28 mouse cellular contexts compared by ENCODE assay signal in the genomic region with DNA sequence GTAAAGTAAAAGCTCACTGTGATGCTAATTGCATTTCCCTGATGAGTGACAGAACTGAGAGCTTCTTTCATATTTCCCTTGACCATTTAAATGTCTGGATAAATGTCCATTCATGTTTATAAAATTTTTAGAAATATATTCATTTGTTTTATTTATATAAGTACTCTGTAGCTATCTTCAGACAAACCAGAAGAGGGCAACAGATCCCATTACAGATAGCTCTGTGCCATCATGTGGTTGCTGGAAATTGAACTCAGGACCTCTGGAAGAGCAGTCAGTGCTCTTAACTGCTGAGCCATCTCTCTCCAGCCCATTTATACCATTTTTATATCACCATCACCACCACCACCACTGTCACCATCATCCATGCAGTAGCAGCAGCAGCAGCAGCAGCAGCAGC. TPM values are rescaled to one million over a fixed set of nuclear protein-coding genes. Genes with fewer than 3 reads are reported as not detected.
"Had no signal": no experiment of that assay in that cellular context is flagged by ENCODE, and none has a peak within 500 bp of the region (broad histone marks: within the 10 kb centered on the region; RNA-seq: fewer than 3 reads in every experiment).

No protein-coding gene starts in this region.

- H3K36me3 ChIP-seq: midbrain, embryonic 10.5 days; midbrain, embryonic 12.5 days; neural tube, embryonic 13.5 days; neural tube, embryonic 15.5 days had no signal

- H3K27ac ChIP-seq: macrophage; midbrain, embryonic 10.5 days; midbrain, embryonic 12.5 days; neural tube, embryonic 13.5 days; neural tube, embryonic 15.5 days had no signal

- H3K4me3 ChIP-seq: midbrain, embryonic 10.5 days; midbrain, embryonic 12.5 days; myocyte; neural tube, embryonic 13.5 days; neural tube, embryonic 15.5 days had no signal

- H3K27me3 ChIP-seq: midbrain, embryonic 12.5 days; neural tube, embryonic 13.5 days; neural tube, embryonic 15.5 days had no signal

- DNase-seq: lung, adult 18-20 months; lung, embryonic 14.5 days; lung, postnatal 14 days; lung, postnatal 36 days; midbrain, embryonic 14.5 days; retina, postnatal 1 day; right cerebral cortex, adult 18-20 months; right cerebral cortex, postnatal 25 days; right cerebral cortex, postnatal 4 days; spleen, adult 18-20 months; thymus, adult 18-20 months; thymus, postnatal 14 days; thymus, postnatal 36 days had no signal

- H3K9me3 ChIP-seq: midbrain, embryonic 10.5 days; midbrain, embryonic 12.5 days; neural tube, embryonic 13.5 days; neural tube, embryonic 15.5 days had no signal

- H3K4me1 ChIP-seq: neural tube, embryonic 13.5 days had no signal

- H3K4me2 ChIP-seq: lung, embryonic 14.5 days; midbrain, embryonic 12.5 days; neural tube, embryonic 13.5 days; neural tube, embryonic 15.5 days had no signal

- H3K9ac ChIP-seq: lung, embryonic 14.5 days; midbrain, embryonic 12.5 days; neural tube, embryonic 13.5 days; neural tube, embryonic 15.5 days had no signal

- ATAC-seq: midbrain, embryonic 16.5 days had no signal

RNA-seq across cellular contexts. Expression of gene Rtp2, which starts 26.7 kb away (rescaled TPM):
- total RNA-seq: megakaryocyte progenitor cell, adult 5-6 weeks; megakaryocyte-erythroid progenitor cell, adult 5-6 weeks had no signal
- polyA plus RNA-seq: lung, embryonic 14.5 days; lung, embryonic 16.5 days; macrophage; midbrain, embryonic 10.5 days; midbrain, embryonic 12.5 days; midbrain, embryonic 14.5 days; neural tube, embryonic 11.5 days; neural tube, embryonic 13.5 days; neural tube, embryonic 15.5 days; small intestine, adult 2 months; stomach, embryonic 14.5 days; stomach, embryonic 16.5 days; thymus, postnatal 0 days had no signal

RNA-seq across cellular contexts. Expression of gene Gm37419, which starts 29.3 kb away (rescaled TPM):
- total RNA-seq: megakaryocyte progenitor cell, adult 5-6 weeks; megakaryocyte-erythroid progenitor cell, adult 5-6 weeks had no signal
- polyA plus RNA-seq: lung, embryonic 14.5 days; lung, embryonic 16.5 days; macrophage; midbrain, embryonic 10.5 days; midbrain, embryonic 12.5 days; midbrain, embryonic 14.5 days; midbrain, embryonic 16.5 days; myocyte; neural tube, embryonic 11.5 days; neural tube, embryonic 13.5 days; neural tube, embryonic 15.5 days; small intestine, adult 2 months; stomach, embryonic 14.5 days; stomach, embryonic 16.5 days; thymus, postnatal 0 days had no signal
